Mouse (Mus musculus) kidney, postnatal 0 days (tissue): ENCODE results near the gene Golga3. TPM values are rescaled to one million over a fixed set of nuclear protein-coding genes. Genes with fewer than 3 reads are reported as not detected.

ENCODE experiments used
- ATAC-seq: fragments of 200-750 bp; cut with Nextera tagmentation; replicated peaks from 2 replicates; pipeline ENCODE4 v1.8.0; 2017; ENCODE audit warnings: low read depth, moderate number of reproducible peaks, moderate TSS enrichment, moderate library complexity; ENCODE audit not compliant: low FRiP score
- DNase-seq: peaks from one replicate; pipeline ENCODE4 v3.0.0-alpha.2; 2016; ENCODE audit warnings: low spot score
- H3K27ac ChIP-seq: fragments of 300-500 bp; sonication (generic); 2 replicates; pipeline ENCODE4 v1.5.1; 2014; ENCODE audit warnings: mild to moderate bottlenecking
- H3K27me3 ChIP-seq: fragments of 300-500 bp; sonication (generic); 2 replicates; pipeline ENCODE4 v1.6.1; 2014; ENCODE audit warnings: low read length, mixed read lengths; ENCODE audit not compliant: insufficient read depth
- H3K36me3 ChIP-seq: fragments of 300-500 bp; sonication (generic); 2 replicates; pipeline ENCODE4 v1.6.1; 2014; ENCODE audit warnings: low read length, mixed read lengths; ENCODE audit not compliant: insufficient read depth
- H3K4me1 ChIP-seq: fragments of 300-500 bp; sonication (generic); replicated peaks from 2 replicates; pipeline ENCODE4 v1.6.1; 2014; ENCODE audit warnings: antibody characterized with exemption, low read length, mixed read lengths; ENCODE audit not compliant: insufficient read depth
- H3K4me2 ChIP-seq: fragments of 300-500 bp; sonication (generic); 2 replicates; pipeline ENCODE4 v1.6.1; 2014; ENCODE audit warnings: mild to moderate bottlenecking, low read length, moderate library complexity, mixed read lengths
- H3K4me3 ChIP-seq: fragments of 300-500 bp; sonication (generic); replicated peaks from 2 replicates; pipeline ENCODE4 v1.5.1; 2014; ENCODE audit warnings: low read depth, low read length
- H3K9ac ChIP-seq: fragments of 300-500 bp; sonication (generic); 2 replicates; pipeline ENCODE4 v1.6.1; 2014; ENCODE audit warnings: low read depth, low read length
- H3K9me3 ChIP-seq: fragments of 300-500 bp; sonication (generic); replicated peaks from 2 replicates; pipeline ENCODE4 v1.6.1; 2016; ENCODE audit warnings: low read length, inconsistent platforms, mixed read lengths
- CTCF ChIP-seq: IDR thresholded peaks from 2 replicates; pipeline ENCODE4 v1.5.1; 2016; ENCODE audit warnings: antibody characterized with exemption, low read depth, mild to moderate bottlenecking, moderate library complexity
- WGBS: fragments of 180-500 bp; shearing (Covaris S2); extraction: QIAGEN DNeasy Blood & Tissue Kit; methylation state at CpG from one replicate; pipeline ENCODE4 v1.1.7; 2014; 5-methylcytosine and 5-hydroxymethylcytosine counted together
- polyA plus RNA-seq: library from polyadenylated mRNA; unstranded; fragments of >200 nt; fragmentation: Nextera tagmentation; extraction: Ambion mirVana; gene quantifications from 2 replicates; pipeline ENCODE4 v1.2.1, GENCODE M21; 2015

The Golga3 gene
- polyA plus RNA-seq, 1 experiment from 2014 or later: 9.8 TPM

DNA sequence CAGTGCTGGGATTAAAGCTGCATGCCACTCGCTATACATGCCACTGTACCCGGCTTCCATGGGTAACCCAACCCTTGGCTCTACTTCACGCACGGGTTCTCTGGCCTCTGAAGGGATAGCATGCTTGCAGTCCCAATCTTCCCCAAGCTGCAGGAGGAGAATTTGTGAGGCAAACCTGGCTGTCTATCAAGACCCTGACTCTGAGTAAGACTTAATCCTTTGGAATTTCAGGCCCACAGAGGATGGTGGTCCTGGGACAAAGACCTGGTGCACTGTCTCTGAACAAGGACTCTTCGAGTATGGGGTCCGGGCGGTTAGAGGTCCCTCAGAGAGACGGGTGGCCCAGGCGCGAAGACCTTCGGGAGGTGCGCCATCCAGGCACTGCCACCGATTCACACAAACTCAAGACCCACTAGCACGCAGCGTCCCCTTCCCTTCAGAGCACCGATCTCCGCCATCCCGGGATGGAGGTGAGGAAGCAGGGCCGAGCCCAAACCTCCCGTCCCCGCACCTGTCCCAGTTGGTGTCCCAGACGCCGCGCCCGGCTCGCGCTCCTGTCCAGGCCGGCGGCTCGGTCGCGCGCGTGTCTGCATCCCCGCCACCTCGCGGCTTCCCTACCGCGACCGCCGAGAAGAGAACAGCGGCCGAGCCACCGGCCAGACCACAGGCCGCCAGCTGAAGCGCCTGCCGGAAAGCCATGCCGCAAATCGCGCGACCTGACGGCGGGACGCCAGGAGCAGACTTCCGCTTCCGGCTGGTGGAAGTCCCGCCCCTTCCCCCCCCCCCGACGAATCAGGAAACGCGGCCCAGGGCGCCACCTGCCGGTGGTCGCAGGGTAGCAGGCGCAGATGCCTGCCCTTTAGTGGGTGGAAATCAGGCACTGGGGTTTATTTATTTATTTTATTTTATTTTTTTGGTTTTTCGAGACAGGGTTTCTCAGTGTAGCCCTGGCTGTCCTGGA, 92.9 kb downstream of the Golga3 start, which contains the start of gene Pgam5:
Pgam5 (minus strand) TSS at position 773 of the 961 bp plus-strand sequence.
- ATAC-seq (peak; percentile 91), DNase-seq (peak; percentile 89)
- H3K4me1 ChIP-seq: peaks cover 5% of the 10 kb centered on the region
- peaks cover 25% of the 10 kb centered on the region; the same call in 1 of the 2 replicates for H3K36me3 ChIP-seq
- H3K9ac ChIP-seq: peak within 1 kb of the TSS; percentile 86
- H3K4me3 ChIP-seq: peak within 1 kb of the TSS; percentile 72
- under 1% methylated on average over 66 of the region's 66 CpGs for WGBS
- peak within 1 kb of the TSS; percentile 74 for H3K27ac ChIP-seq
- H3K27me3 ChIP-seq: no peaks in the 10 kb centered on the region
- peak within 1 kb of the TSS; percentile 76 for H3K4me2 ChIP-seq
- H3K9me3 ChIP-seq: no peaks in the 10 kb centered on the region
- TF ChIP-seq CTCF: peak; percentile 87

DNA sequence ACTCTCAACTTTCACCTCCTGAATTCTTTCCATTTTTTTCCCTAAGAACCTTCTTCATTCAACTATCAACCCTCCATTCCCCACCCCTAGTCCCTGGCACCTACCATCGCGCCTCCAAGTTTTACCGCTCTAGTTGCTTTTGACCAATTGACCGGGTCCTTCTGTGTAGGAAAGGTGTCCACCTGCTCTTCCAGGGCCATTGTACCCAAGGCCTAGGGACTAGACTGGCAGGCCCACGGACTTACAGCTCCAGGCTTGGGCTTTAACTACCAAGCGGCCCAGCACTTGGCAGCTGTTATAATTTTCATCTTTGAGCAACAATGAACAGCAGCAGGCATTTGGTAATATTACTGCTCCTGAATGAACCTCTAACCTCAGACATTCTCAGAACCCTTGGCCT, 93.7 kb downstream of the Golga3 start:
- no peak for DNase-seq
- Histone ChIP-seq H3K4me1 (peaks cover 5% of the 10 kb centered on the region), H3K36me3 (peaks cover 16% of the 10 kb centered on the region; the same call in 1 of the 2 replicates), H3K27me3 (no peaks in the 10 kb centered on the region), H3K27ac (no peak overlapping the region), H3K9ac (no peak overlapping the region), H3K4me2 (no peak overlapping the region), H3K4me3 (no peak overlapping the region), H3K9me3 (no peaks in the 10 kb centered on the region)
- ATAC-seq: no peak; the same call in 1 of the 2 replicates
- TF ChIP-seq CTCF: no peak
- WGBS: 90% methylated on average over 6 of the region's 6 CpGs

DNA sequence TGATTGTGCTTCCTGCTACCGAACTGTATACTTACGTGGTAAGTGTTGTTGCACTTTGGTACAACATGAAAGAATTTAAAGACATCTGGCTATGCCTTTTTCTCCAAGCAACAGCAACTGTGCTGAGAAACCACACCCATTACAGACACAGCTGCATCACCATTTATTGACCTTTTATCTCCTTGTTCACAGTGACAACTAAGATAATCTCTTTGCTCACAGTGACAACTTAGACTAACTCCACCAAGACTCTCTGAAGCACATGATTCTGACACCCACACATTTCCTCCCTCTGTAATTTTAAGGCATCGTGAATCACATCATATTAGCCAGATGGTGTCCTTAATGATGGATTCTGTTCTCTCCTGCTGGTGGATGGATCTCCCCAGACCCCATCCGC, 97.6 kb downstream of the Golga3 start:
- Histone ChIP-seq H3K27ac (no peak overlapping the region), H3K9ac (no peak overlapping the region), H3K36me3 (no peaks in the 10 kb centered on the region), H3K4me3 (no peak overlapping the region), H3K9me3 (no peaks in the 10 kb centered on the region), H3K4me2 (no peak overlapping the region), H3K4me1 (no peaks in the 10 kb centered on the region), H3K27me3 (no peaks in the 10 kb centered on the region)
- ATAC-seq (no peak), DNase-seq (no peak)
- WGBS: 80% methylated on average over 4 of the region's 4 CpGs
- no peak for TF ChIP-seq CTCF

DNA sequence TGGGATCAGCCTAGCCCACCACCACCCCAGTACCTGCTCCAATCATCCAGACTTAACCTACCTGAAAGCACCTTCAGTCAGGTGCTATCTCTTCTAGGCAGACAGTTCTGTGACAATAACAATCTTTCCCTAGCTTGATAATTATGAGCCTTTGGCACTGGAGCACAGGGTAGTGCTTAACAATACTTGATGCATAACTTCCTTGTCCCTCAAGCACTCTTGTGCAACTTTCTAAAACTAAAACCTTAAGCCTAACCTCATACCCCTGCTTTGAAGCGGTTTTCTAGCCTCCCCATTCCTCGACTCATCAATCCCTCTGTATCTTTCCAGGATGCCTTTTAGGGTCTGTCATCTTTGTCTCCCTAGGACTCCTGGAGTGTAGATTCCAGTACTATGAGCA, 98.3 kb downstream of the Golga3 start:
- WGBS: 67% methylated on average over 2 of the region's 2 CpGs
- Histone ChIP-seq H3K27ac (no peak overlapping the region), H3K27me3 (no peaks in the 10 kb centered on the region), H3K9me3 (no peaks in the 10 kb centered on the region), H3K9ac (no peak overlapping the region), H3K4me3 (no peak overlapping the region), H3K4me1 (no peaks in the 10 kb centered on the region), H3K4me2 (no peak overlapping the region), H3K36me3 (no peaks in the 10 kb centered on the region)
- TF ChIP-seq CTCF: no peak
- ATAC-seq: no peak
- no peak for DNase-seq

Other genes starting within 250 kb of the Golga3 start
- gene Zfp932, start 180.2 kb upstream of the Golga3 start, polyA plus RNA-seq: 22.2 and 25.7 TPM in 2 replicates
- 2.7 and 3.0 TPM in 2 replicates for gene Gm17655, start 104.2 kb upstream of the Golga3 start, polyA plus RNA-seq
- 0.91 and 1.0 TPM in 2 replicates for gene Gm35315, start 82.3 kb upstream of the Golga3 start, polyA plus RNA-seq
- 1.3 and 1.6 TPM in 2 replicates for gene Plcxd1, start 76.7 kb upstream of the Golga3 start, polyA plus RNA-seq
- 26.4 and 28.3 TPM in 2 replicates for gene Gtpbp6, start 68.5 kb upstream of the Golga3 start, polyA plus RNA-seq
- 4.8 and 4.9 TPM in 2 replicates for gene Zfp605, start 66.6 kb upstream of the Golga3 start, polyA plus RNA-seq
- gene Chfr, start 40.9 kb upstream of the Golga3 start, polyA plus RNA-seq: 29.5 and 30.5 TPM in 2 replicates
- gene Ankle2, start 54.3 kb downstream of the Golga3 start, polyA plus RNA-seq: 23.3 and 24.2 TPM in 2 replicates
- gene Pgam5, start 93.2 kb downstream of the Golga3 start, polyA plus RNA-seq: 47.8 and 51.7 TPM in 2 replicates
- gene Pxmp2, start 109.5 kb downstream of the Golga3 start, polyA plus RNA-seq: 54.0 and 57.6 TPM in 2 replicates
- gene Pole, start 109.6 kb downstream of the Golga3 start, polyA plus RNA-seq: 11.1 and 13.7 TPM in 2 replicates
- gene P2rx2, start 166.5 kb downstream of the Golga3 start, polyA plus RNA-seq: 0.57 and 0.64 TPM in 2 replicates
- gene Lrcol1, start 168.0 kb downstream of the Golga3 start, polyA plus RNA-seq: not detected in 2 replicates